Mouse (Mus musculus): ENCODE data around the gene Arl5c. TPM values are rescaled to one million over a fixed set of nuclear protein-coding genes. Genes with fewer than 3 reads are reported as not detected.

Gene Arl5c
- polyA plus RNA-seq, 1 experiment = 28.9 TPM

GRCm38 (mm10) chr11:97943256-97943655 lies 52.7 kb downstream of the Arl5c start:
- peaks cover 7% of the 10 kb centered on the region; the same call in 1 of the 2 replicates for H3K4me1 ChIP-seq (ENCODE audit: control insufficient read depth, insufficient read depth, insufficient read length)
- H3K4me3 ChIP-seq (ENCODE audit: extremely low read depth, insufficient read depth, insufficient read length) = no peak overlapping the region
- TF ChIP-seq POLR2A (IDR thresholded peaks at IDR 0.05; ENCODE audit: low read depth, low read length) (no peak), CTCF (IDR thresholded peaks at IDR 0.05; ENCODE audit: extremely low read depth, insufficient read depth, insufficient read length, insufficient replicate concordance) (no peak)
- H3K36me3 ChIP-seq (ENCODE audit: control insufficient read depth, insufficient read depth, low read length) = no peaks in the 10 kb centered on the region
- no peak for DNase-seq (ENCODE audit: low read depth in 1 of 2, low spot score in 2 of 2)
- H3K27ac ChIP-seq (ENCODE audit: insufficient read depth, low read length) = no peak overlapping the region
- no peaks in the 10 kb centered on the region for H3K27me3 ChIP-seq (ENCODE audit: control insufficient read depth, insufficient read depth, low read length)
- WGBS = 64% methylated on average over 5 of the region's 5 CpGs

DNA sequence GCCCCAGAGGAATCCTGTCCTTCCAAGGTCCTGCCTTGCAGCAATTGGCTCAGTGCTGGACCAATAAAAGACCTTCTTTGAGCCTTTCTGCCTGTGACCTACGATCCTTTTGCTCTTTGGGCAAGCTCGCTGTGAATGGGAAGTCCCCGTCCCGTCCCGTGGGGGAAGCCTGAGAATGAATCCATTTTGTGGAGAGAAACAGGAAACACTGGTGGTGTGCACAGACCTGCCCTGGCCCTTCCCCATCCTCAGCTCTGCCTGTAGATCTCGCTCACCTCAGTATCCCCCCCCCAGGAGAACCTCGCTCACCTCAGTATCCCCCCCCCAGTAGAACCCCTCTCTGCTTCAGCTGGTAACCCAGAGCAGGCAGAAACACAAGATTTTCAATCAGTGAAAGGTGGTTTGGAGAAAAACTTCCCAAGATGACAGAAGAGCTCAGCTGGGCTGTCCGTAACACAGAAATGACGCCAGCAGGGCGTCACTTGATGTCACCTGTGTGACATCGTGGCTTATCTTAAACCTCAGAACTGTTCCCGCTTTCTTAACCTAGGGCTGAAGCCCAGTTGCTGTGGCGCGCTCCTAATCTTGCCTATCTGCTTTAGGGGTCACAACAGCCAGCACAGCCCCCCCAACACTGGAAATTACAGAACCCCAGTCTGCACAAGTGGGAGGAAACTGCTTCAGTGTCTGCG lies 53.4 kb downstream of the Arl5c start:
- no peak overlapping the region for H3K27ac ChIP-seq (ENCODE audit: insufficient read depth, low read length)
- no peaks in the 10 kb centered on the region for H3K36me3 ChIP-seq (ENCODE audit: control insufficient read depth, insufficient read depth, low read length)
- 43% methylated on average over 15 of the region's 15 CpGs for WGBS
- peaks cover 7% of the 10 kb centered on the region; the same call in 1 of the 2 replicates for H3K4me1 ChIP-seq (ENCODE audit: control insufficient read depth, insufficient read depth, insufficient read length)
- no peaks in the 10 kb centered on the region for H3K27me3 ChIP-seq (ENCODE audit: control insufficient read depth, insufficient read depth, low read length)
- H3K4me3 ChIP-seq (ENCODE audit: extremely low read depth, insufficient read depth, insufficient read length) = no peak overlapping the region
- peak in 1 of 2 experiments; percentile 17 for DNase-seq (ENCODE audit: low read depth in 1 of 2, low spot score in 2 of 2)
- no peak for TF ChIP-seq CTCF (IDR thresholded peaks at IDR 0.05; ENCODE audit: extremely low read depth, insufficient read depth, insufficient read length, insufficient replicate concordance)

Other genes starting within 250 kb of the Arl5c start
- 6.7 TPM in 2 replicates for gene Cwc25, start 229.6 kb downstream of the Arl5c start, polyA plus RNA-seq (2012; rRNA removed)
- gene 1700001P01Rik, start 220.3 kb downstream of the Arl5c start, polyA plus RNA-seq (2012; rRNA removed) = not detected in 2 replicates
- 96.9 and 98.1 TPM in 2 replicates for gene Rpl23, start 213.7 kb downstream of the Arl5c start, polyA plus RNA-seq (2012; rRNA removed)
- 69.4 and 75.2 TPM in 2 replicates for gene Lasp1, start 197.2 kb downstream of the Arl5c start, polyA plus RNA-seq (2012; rRNA removed)
- gene B230217C12Rik, start 155.4 kb downstream of the Arl5c start, polyA plus RNA-seq (2012; rRNA removed) = 1.8 and 3.1 TPM in 2 replicates
- 0.20 and 0.22 TPM in 2 replicates for gene Fbxo47, start 112.0 kb downstream of the Arl5c start, polyA plus RNA-seq (2012; rRNA removed)
- 9.0 and 9.7 TPM in 2 replicates for gene Plxdc1, start 9.7 kb downstream of the Arl5c start, polyA plus RNA-seq (2012; rRNA removed)
- 8.5 and 8.9 TPM in 2 replicates for gene Cacnb1, start 26.9 kb upstream of the Arl5c start, polyA plus RNA-seq (2012; rRNA removed)
- gene Rpl19, start 30.5 kb upstream of the Arl5c start, polyA plus RNA-seq (2012; rRNA removed) = 555 and 724 TPM in 2 replicates
- 6.3 and 6.6 TPM in 2 replicates for gene Stac2, start 57.3 kb upstream of the Arl5c start, polyA plus RNA-seq (2012; rRNA removed)
- 15.4 and 17.6 TPM in 2 replicates for gene Fbxl20, start 154.2 kb upstream of the Arl5c start, polyA plus RNA-seq (2012; rRNA removed)
- 8.8 and 9.2 TPM in 2 replicates for gene Med1, start 197.1 kb upstream of the Arl5c start, polyA plus RNA-seq (2012; rRNA removed)
- 12.4 and 12.7 TPM in 2 replicates for gene Cdk12, start 206.9 kb upstream of the Arl5c start, polyA plus RNA-seq (2012; rRNA removed)